Comparison of ENCODE assay signal across 20 mouse cellular contexts in the genomic region with DNA sequence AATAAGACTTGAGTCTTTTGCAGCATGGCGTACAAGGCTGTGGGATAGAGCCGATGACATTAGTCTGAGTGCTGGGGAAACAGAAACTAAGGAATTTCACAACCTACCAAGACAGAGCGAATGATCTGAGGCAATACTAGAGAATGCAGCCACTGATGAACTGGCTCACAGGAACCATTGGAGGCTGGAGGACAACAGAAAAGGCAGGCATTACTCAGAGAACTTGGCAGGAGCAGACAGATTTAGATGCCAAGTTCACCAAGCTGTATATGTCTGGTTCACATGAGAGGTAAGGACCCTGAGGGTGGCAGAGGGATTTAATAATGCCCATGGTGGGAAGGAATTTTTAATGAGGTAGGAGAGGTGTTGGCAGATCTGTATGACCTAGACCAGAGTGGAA. TPM values are rescaled to one million over a fixed set of nuclear protein-coding genes. Genes with fewer than 3 reads are reported as not detected.
DNase-seq lines count a peak whose midpoint lies in the region; ATAC-seq and TF ChIP-seq lines count a peak whose summit lies in the region.
"Had no signal": no experiment of that assay in that cellular context is flagged by ENCODE, and none has a peak within 500 bp of the region (broad histone marks: within the 10 kb centered on the region; RNA-seq: fewer than 3 reads in every experiment).

No protein-coding gene starts in this region.

- ATAC-seq in lung, postnatal 0 days = peak; percentile 77

- H3K9ac ChIP-seq in lung, postnatal 0 days (replicated peaks; ENCODE audit: low read depth) = no peak overlapping the region
- H3K9ac ChIP-seq: embryonic facial prominence, embryonic 15.5 days; heart, embryonic 13.5 days; kidney, embryonic 15.5 days; lung, embryonic 15.5 days; midbrain, embryonic 12.5 days had no signal

- no peak overlapping the region for H3K27ac ChIP-seq in lung, postnatal 0 days (ENCODE audit: low read length)
- H3K27ac ChIP-seq: embryonic facial prominence, embryonic 15.5 days; heart, embryonic 13.5 days; kidney, embryonic 15.5 days; layer of hippocampus, adult 2 months; left cerebral cortex, adult 2 months; lung, embryonic 15.5 days; midbrain, embryonic 12.5 days had no signal

- DNase-seq in adrenal gland, adult 2 months = peak; percentile 45
- DNase-seq in adrenal gland, postnatal 4 days (ENCODE audit: low spot score in 2 of 2) = no peak
- peak; percentile 68 for DNase-seq in lung, postnatal 0 days (ENCODE audit: low spot score)
- no peak for DNase-seq in lung, postnatal 14 days
- DNase-seq in adrenal gland, postnatal 10 days = peak; percentile 27
- peak; percentile 16 for DNase-seq in lung, postnatal 36 days
- DNase-seq in layer of hippocampus, adult 18-20 months (ENCODE audit: low spot score in 2 of 2) = no peak
- no peak for DNase-seq in spleen, adult 18-20 months
- DNase-seq: B cell, adult 2 months; cerebellum, adult 2 months; gastrocnemius, postnatal 25 days; heart, postnatal 4 days; thymus, postnatal 36 days had no signal

- H3K36me3 ChIP-seq in lung, postnatal 0 days (ENCODE audit: insufficient read depth, low read length) = no peaks in the 10 kb centered on the region
- H3K36me3 ChIP-seq: embryonic facial prominence, embryonic 15.5 days; heart, embryonic 13.5 days; kidney, embryonic 15.5 days; lung, embryonic 15.5 days; midbrain, embryonic 12.5 days had no signal

- 68% methylated on average over 3 of the region's 3 CpGs for WGBS in lung, postnatal 0 days

- no peaks in the 10 kb centered on the region for H3K4me1 ChIP-seq in lung, postnatal 0 days (ENCODE audit: insufficient read depth, low read depth, low read length)
- H3K4me1 ChIP-seq: embryonic facial prominence, embryonic 15.5 days; heart, embryonic 13.5 days; kidney, embryonic 15.5 days; lung, embryonic 15.5 days; midbrain, embryonic 12.5 days had no signal

- H3K9me3 ChIP-seq in lung, postnatal 0 days (ENCODE audit: low read length) = no peaks in the 10 kb centered on the region
- H3K9me3 ChIP-seq: embryonic facial prominence, embryonic 15.5 days; heart, embryonic 13.5 days; kidney, embryonic 15.5 days; lung, embryonic 15.5 days; midbrain, embryonic 12.5 days had no signal

- no peak overlapping the region for H3K4me2 ChIP-seq in lung, postnatal 0 days (replicated peaks; ENCODE audit: low read depth, low read length)
- H3K4me2 ChIP-seq: embryonic facial prominence, embryonic 15.5 days; heart, embryonic 13.5 days; kidney, embryonic 15.5 days; lung, embryonic 15.5 days; midbrain, embryonic 12.5 days had no signal

- H3K4me3 ChIP-seq in lung, postnatal 0 days (ENCODE audit: low read depth, low read length) = no peak overlapping the region
- H3K4me3 ChIP-seq: embryonic facial prominence, embryonic 15.5 days; heart, embryonic 13.5 days; kidney, embryonic 15.5 days; layer of hippocampus, adult 2 months; left cerebral cortex, adult 2 months; lung, embryonic 15.5 days; midbrain, embryonic 12.5 days had no signal

- H3K27me3 ChIP-seq in lung, postnatal 0 days (replicated peaks; ENCODE audit: insufficient read depth, low read length) = no peaks in the 10 kb centered on the region
- H3K27me3 ChIP-seq: embryonic facial prominence, embryonic 15.5 days; heart, embryonic 13.5 days; kidney, embryonic 15.5 days; lung, embryonic 15.5 days; midbrain, embryonic 12.5 days had no signal

- TF ChIP-seq CTCF in lung, postnatal 0 days (IDR thresholded peaks at IDR 0.05) = no peak

- no peak for TF ChIP-seq EP300 in lung, postnatal 0 days (IDR thresholded peaks at IDR 0.05)

RNA-seq across cellular contexts. Expression of gene Wdr1, which starts 48.1 kb away (rescaled TPM):
- 100 to 1,000 TPM; 149 to 155 TPM for total RNA-seq in adrenal gland, adult 2 months (2021)
- 62.9 and 65.8 TPM in 2 replicates for polyA plus RNA-seq in adrenal gland, adult 2 months (2012; rRNA removed)
- 100 to 1,000 TPM; 128 to 133 TPM for total RNA-seq in adrenal gland, postnatal 4 days (2021)
- 158 and 175 TPM in 2 replicates for polyA plus RNA-seq in lung, postnatal 0 days (2015; fragmentation: Nextera tagmentation; extraction: Ambion mirVana)
- 100 to 1,000 TPM; 118 to 136 TPM for total RNA-seq in adrenal gland, postnatal 10 days (2021)
- total RNA-seq in layer of hippocampus, adult 18-20 months (2021) = 100 to 1,000 TPM; 194 to 201 TPM

Comparison
In these comparisons a context has a peak if more than half of its experiments do, and no peak if none do; other contexts are left out.
1. DNase-seq: peak in adrenal gland, adult 2 months (single experiment), lung, postnatal 0 days (single experiment), adrenal gland, postnatal 10 days (single experiment) and lung, postnatal 36 days (single experiment); none in adrenal gland, postnatal 4 days (0 of 2), lung, postnatal 14 days (single experiment), layer of hippocampus, adult 18-20 months (0 of 2) and spleen, adult 18-20 months (0 of 2).